Mouse (Mus musculus) midbrain, embryonic 14.5 days (tissue): ENCODE measurements around the gene Olfml2a. TPM values are rescaled to one million over a fixed set of nuclear protein-coding genes. Genes with fewer than 3 reads are reported as not detected.
A peak's percentile ranks its signal among the peaks of the same experiment; 100 is the strongest.

Experiments
- ATAC-seq: fragments of 200-750 bp; cut with Nextera tagmentation; 2 replicates; pipeline ENCODE4 v1.8.0; 2017; ENCODE audit warnings: moderate number of reproducible peaks, moderate library complexity; ENCODE audit not compliant: low FRiP score, low TSS enrichment
- DNase-seq: peaks from one replicate; pipeline ENCODE4 v3.0.0-alpha.2; 2015
- H3K27ac ChIP-seq: fragments of 300-500 bp; sonication (generic); replicated peaks from 2 replicates; pipeline ENCODE4 v1.5.1; 2014; ENCODE audit warnings: mild to moderate bottlenecking, low read depth, low read length, moderate library complexity
- H3K27me3 ChIP-seq: fragments of 300-500 bp; sonication (generic); 2 replicates; pipeline ENCODE4 v1.6.1; 2014; ENCODE audit warnings: low read length, control low read depth, mixed read lengths; ENCODE audit not compliant: control insufficient read depth, insufficient read depth
- H3K36me3 ChIP-seq: fragments of 300-500 bp; sonication (generic); 2 replicates; pipeline ENCODE4 v1.6.1; 2014; ENCODE audit warnings: low read length, control low read depth; ENCODE audit not compliant: control insufficient read depth, insufficient read depth
- H3K4me1 ChIP-seq: fragments of 300-500 bp; sonication (generic); 2 replicates; pipeline ENCODE4 v1.6.1; 2014; ENCODE audit warnings: mild to moderate bottlenecking, antibody characterized with exemption, low read length, control low read depth; ENCODE audit not compliant: control insufficient read depth, insufficient read depth
- H3K4me2 ChIP-seq: fragments of 300-500 bp; sonication (generic); 2 replicates; pipeline ENCODE4 v1.6.1; 2014; ENCODE audit warnings: mild to moderate bottlenecking, low read length, moderate library complexity
- H3K4me3 ChIP-seq: fragments of 300-500 bp; sonication (generic); replicated peaks from 2 replicates; pipeline ENCODE4 v1.5.1; 2014; ENCODE audit warnings: low read depth, low read length
- H3K9ac ChIP-seq: fragments of 300-500 bp; sonication (generic); replicated peaks from 2 replicates; pipeline ENCODE4 v1.6.1; 2014; ENCODE audit warnings: mild to moderate bottlenecking, low read length, moderate library complexity
- H3K9me3 ChIP-seq: fragments of 300-500 bp; sonication (generic); 2 replicates; pipeline ENCODE4 v1.6.1; 2016; ENCODE audit warnings: low read length, control low read depth, mixed read lengths; ENCODE audit not compliant: control insufficient read depth
- WGBS: fragments of 180-500 bp; shearing (Covaris S2); extraction: QIAGEN DNeasy Blood & Tissue Kit; methylation state at CpG from one replicate; pipeline ENCODE4 v1.1.7; 2014; 5-methylcytosine and 5-hydroxymethylcytosine counted together
- polyA plus RNA-seq: library from polyadenylated mRNA; unstranded; fragments of >200 nt; fragmentation: Nextera tagmentation; extraction: Ambion mirVana; gene quantifications from 2 replicates; pipeline ENCODE4 v1.2.1, GENCODE M21; 2014

Olfml2a gene
- polyA plus RNA-seq, 1 experiment from 2014 or later = 2.2 TPM

DNA sequence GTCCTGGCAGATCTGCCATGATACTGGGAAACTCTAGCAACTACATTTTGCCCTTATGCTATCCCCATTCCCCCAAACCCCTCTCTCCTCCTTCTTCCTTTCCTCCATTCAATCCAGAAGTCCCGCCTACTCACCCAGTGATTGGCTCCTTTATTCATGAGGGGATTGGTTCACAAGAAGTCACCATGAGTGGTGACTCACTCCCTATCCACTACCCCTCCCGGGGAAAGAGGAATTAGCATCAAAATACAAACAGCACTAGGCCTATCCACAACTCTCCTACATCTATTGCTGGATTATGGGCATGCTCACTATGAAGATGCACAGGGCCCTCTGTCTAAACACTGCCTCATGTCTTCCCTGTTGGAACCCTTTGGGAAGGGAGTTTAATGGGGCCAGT is 12.2 kb downstream of the Olfml2a start:
- Histone ChIP-seq H3K36me3 (no peaks in the 10 kb centered on the region), H3K4me2 (no peak overlapping the region), H3K4me3 (no peak overlapping the region), H3K9me3 (no peaks in the 10 kb centered on the region), H3K9ac (no peak overlapping the region), H3K27ac (no peak overlapping the region), H3K27me3 (no peaks in the 10 kb centered on the region), H3K4me1 (no peaks in the 10 kb centered on the region)
- 51% methylated on average over 2 of the region's 2 CpGs for WGBS
- DNase-seq = no peak
- no peak for ATAC-seq

DNA sequence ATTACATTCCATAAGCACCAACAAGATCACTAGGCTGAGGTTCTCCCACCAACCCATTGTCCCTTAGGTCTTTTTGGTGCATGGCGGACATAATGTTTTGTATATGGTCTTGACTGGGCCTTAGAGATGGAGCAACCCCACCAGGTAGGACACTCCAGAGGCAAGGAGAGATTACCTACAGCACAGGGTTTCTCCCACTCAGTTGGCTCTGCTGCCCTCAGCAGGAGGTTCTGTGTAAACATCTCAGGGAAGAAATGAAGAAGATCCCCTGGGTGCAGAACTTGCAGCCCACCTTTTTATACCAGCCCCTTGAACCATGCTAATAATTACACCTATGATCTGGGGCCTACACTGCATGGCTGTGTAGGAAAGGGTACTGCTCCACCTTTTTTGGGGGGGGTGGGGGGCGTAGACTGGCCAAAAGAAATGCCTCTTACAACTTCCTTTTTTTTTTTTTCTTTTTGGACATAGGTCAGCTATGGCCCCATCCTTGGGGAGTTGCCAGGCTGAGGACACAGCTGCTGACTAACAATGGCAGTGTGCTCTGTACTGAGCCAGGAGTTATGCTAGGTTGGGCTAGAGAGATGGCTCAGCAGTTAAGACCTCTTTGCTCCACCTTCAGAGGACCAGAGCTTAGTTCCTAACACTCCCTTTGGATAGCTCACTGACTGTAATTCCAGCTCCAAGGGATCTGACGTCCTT is 12.8 kb downstream of the Olfml2a start:
- ATAC-seq = no peak
- no peak for DNase-seq

DNA sequence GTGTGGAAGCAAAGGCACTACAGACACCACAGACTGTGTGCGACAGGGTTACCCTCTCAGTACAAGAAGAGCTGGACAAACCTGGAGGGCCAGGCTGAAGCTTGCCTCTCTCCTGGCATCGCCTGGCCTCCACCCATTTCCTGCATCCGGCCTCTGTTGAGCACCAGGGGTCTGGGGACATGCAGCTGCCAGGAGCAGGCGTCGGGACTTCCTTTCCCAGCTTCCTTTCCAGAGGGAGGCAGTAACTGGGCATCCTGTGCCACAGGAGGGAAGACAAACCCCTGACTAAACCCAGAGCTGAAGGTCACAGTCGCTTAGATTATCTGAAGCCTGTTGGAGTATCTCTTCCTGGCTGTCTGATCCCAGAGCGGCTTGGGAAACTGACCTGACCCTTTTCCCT is 15.8 kb downstream of the Olfml2a start:
- no peak overlapping the region for H3K9ac ChIP-seq
- H3K36me3 ChIP-seq = no peaks in the 10 kb centered on the region
- no peaks in the 10 kb centered on the region for H3K9me3 ChIP-seq
- no peaks in the 10 kb centered on the region for H3K4me1 ChIP-seq
- H3K27me3 ChIP-seq = no peaks in the 10 kb centered on the region
- no peak overlapping the region for H3K27ac ChIP-seq
- no peak overlapping the region for H3K4me2 ChIP-seq
- DNase-seq (no peak), ATAC-seq (no peak)
- WGBS = 79% methylated on average over 7 of the region's 7 CpGs
- H3K4me3 ChIP-seq = no peak overlapping the region

More for the DNA sequence above, 12.8 kb downstream of the Olfml2a start:
- no peak overlapping the region for H3K4me2 ChIP-seq
- no peak overlapping the region for H3K4me3 ChIP-seq
- H3K27ac ChIP-seq = no peak overlapping the region
- 74% methylated on average over 3 of the region's 3 CpGs for whole genome bisulfite sequencing
- H3K4me1 ChIP-seq = no peaks in the 10 kb centered on the region
- no peaks in the 10 kb centered on the region for H3K27me3 ChIP-seq
- H3K9me3 ChIP-seq = no peaks in the 10 kb centered on the region
- H3K36me3 ChIP-seq = no peaks in the 10 kb centered on the region
- H3K9ac ChIP-seq = no peak overlapping the region

DNA sequence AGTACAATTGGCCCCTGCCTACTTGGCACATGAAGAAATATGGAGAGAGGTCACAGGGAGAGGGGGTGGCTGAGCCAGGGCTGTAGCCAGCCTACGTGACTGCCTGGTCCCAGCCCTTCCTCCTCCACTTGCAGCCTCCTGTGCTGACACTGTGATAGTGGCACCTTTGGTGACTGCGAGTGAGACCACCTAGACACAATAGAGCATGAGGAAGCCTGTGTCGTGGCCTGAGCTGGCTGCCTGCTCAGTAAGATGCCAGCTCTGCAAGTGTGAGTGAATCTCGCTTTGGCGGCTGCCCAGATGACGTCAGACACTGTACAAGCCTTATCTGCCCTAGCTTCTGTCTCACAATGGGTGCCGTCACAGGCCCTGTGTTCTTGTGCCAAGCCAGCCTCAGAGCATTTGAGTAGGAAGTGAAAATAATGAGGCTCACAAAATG is 18.5 kb downstream of the Olfml2a start:
- Histone ChIP-seq H3K27ac (no peak overlapping the region), H3K4me2 (no peak overlapping the region), H3K9ac (no peak overlapping the region), H3K4me1 (no peaks in the 10 kb centered on the region), H3K4me3 (no peak overlapping the region), H3K27me3 (no peaks in the 10 kb centered on the region), H3K36me3 (no peaks in the 10 kb centered on the region), H3K9me3 (no peaks in the 10 kb centered on the region)
- WGBS = 71% methylated on average over 7 of the region's 7 CpGs
- peak; percentile 73 for DNase-seq
- ATAC-seq = peak; percentile 60

DNA sequence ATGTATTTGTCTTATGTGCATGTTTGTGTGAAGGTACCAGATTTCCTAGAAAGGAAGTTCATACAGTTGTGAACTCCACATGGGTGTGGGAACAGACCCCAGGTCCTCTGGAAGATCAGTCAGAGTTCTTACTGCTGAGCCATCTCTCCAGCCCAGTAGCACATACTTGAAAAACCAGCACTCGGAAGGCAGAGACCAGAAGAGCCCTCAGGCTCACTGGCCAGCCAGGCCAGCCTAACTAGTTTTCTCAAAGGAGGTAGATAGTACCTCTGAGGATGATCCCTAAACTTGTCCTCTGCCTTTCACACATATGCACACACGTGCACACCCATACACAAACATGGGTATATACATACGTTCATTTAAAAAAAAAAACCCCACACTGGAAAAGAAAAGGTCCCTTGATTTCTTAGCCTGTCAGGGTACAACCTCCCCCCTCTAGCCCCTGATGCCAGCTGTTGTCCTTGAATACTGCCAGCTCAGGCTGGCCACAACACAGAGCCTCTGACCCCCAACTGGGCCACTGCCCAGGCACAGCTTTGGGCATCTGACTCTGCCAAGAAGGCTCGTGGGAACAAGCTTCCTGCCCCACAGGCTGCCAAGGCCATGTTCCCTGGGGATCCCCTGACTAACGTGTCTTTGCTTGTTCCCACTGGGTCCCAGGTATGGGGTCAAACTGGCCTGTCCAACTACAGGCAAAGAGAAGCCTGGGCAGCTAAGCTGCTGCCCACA is 21.5 kb downstream of the Olfml2a start:
- no peak overlapping the region for H3K9ac ChIP-seq
- H3K9me3 ChIP-seq = no peaks in the 10 kb centered on the region
- no peaks in the 10 kb centered on the region for H3K36me3 ChIP-seq
- WGBS = 76% methylated on average over 5 of the region's 5 CpGs
- H3K4me2 ChIP-seq = no peak overlapping the region
- H3K4me3 ChIP-seq = no peak overlapping the region
- no peaks in the 10 kb centered on the region for H3K27me3 ChIP-seq
- H3K4me1 ChIP-seq = no peaks in the 10 kb centered on the region
- ATAC-seq (no peak), DNase-seq (no peak)
- H3K27ac ChIP-seq = no peak overlapping the region

DNA sequence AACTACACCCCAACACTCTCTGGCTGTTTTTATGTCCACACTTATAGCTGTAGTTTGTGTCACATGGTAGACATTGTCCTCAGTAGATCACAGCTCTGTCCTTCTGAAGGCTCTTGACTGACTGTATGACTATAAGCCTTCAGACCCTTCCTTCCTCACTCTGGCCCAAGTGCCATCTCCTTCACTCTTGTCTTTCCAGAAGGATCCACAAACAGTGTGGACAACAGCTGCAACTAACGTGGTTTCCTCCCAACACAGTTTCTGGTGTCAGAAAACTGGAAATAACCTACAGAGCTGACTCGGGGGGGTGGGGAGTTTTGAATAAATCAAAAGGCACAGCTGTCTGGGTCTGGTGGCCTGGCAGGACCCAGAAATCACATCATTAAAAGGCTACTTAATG is 24.3 kb downstream of the Olfml2a start:
- no peaks in the 10 kb centered on the region for H3K9me3 ChIP-seq
- no peak overlapping the region for H3K27ac ChIP-seq
- ATAC-seq = no peak
- no peak overlapping the region for H3K4me2 ChIP-seq
- no peak for DNase-seq
- no peak overlapping the region for H3K4me3 ChIP-seq
- no peak overlapping the region for H3K9ac ChIP-seq
- WGBS = 86% methylated on average over 2 of the region's 2 CpGs
- no peaks in the 10 kb centered on the region for H3K36me3 ChIP-seq
- no peaks in the 10 kb centered on the region for H3K4me1 ChIP-seq
- H3K27me3 ChIP-seq = no peaks in the 10 kb centered on the region

DNA sequence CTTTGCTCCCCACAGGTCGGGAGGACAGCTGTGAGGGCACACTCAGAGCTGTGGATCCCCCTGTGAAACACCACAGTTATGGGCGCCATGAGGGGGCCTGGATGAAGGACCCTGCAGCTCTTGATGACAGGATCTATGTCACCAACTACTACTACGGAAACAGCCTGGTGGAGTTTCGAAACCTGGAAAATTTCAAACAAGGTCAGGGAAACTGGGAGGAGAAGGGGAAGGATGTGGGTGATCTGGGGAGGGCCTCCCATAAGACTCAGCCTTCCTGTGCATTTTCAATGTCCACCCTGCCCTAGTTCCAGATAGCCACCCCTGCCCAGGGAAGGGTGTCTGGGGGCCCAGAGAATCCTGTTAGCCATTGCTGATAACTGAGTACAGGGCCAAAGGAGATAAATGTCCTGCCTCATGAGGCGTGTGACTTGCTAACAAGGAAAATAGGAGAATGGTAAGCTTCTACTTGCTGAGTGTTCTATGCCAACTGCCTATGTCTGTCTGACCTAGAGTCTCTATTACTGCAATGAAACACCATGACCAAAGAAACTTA is 26.0 kb downstream of the Olfml2a start:
- no peak for ATAC-seq
- no peaks in the 10 kb centered on the region for H3K36me3 ChIP-seq
- 90% methylated on average over 5 of the region's 5 CpGs for WGBS

DNA sequence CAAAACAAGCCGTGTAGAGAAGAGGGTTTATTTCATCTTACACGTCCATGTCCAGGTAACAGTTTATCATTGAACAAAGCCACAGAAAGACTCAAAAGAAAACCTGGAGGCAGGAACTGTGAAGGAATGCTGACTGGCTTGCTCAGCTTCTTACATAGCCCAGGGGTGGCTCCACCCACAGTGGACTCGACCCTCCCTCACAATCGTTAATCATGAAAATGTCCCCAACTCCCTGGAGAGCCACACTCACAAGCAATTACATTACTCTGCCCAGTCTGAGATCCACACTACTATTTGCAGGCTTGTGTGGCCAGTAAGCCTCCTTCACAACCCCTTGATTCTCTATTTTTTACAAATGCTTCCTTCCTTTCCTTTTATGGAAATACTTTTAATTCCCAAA is 32.4 kb downstream of the Olfml2a start:
- no peak for DNase-seq
- no peak overlapping the region for H3K4me2 ChIP-seq
- no peaks in the 10 kb centered on the region for H3K27me3 ChIP-seq
- no peaks in the 10 kb centered on the region for H3K36me3 ChIP-seq
- no peak for ATAC-seq
- H3K9ac ChIP-seq = no peak overlapping the region
- H3K9me3 ChIP-seq = no peaks in the 10 kb centered on the region
- 57% methylated on average over 4 of the region's 4 CpGs for WGBS
- no peak overlapping the region for H3K4me3 ChIP-seq
- H3K27ac ChIP-seq = no peak overlapping the region
- H3K4me1 ChIP-seq = no peaks in the 10 kb centered on the region

More for the DNA sequence above, 26.0 kb downstream of the Olfml2a start:
- Histone ChIP-seq H3K9ac (no peak overlapping the region), H3K27ac (no peak overlapping the region), H3K4me1 (no peaks in the 10 kb centered on the region), H3K4me2 (no peak overlapping the region), H3K4me3 (no peak overlapping the region), H3K27me3 (no peaks in the 10 kb centered on the region), H3K9me3 (no peaks in the 10 kb centered on the region)
- DNase-seq = no peak

DNA sequence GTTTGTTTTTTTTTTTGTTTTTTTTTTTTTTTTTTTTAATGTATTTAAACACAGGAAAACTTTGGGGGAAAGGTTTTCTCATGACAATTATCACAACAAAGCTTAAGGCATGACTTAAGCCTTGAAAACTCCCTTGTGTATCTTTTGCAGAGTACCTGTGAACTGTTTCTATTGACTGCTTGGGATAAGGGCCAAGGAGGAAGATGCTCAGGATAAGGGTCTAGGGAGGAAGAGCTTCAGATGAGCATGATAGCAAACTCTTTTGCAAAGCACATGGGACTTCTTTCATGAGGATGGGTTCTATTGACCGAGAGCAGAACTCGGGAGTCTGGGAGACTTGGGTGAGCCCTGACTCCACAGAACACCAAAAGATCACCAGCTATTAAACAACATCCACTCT is 37.9 kb downstream of the Olfml2a start:
- no peaks in the 10 kb centered on the region for H3K9me3 ChIP-seq
- H3K36me3 ChIP-seq = no peaks in the 10 kb centered on the region
- no peak overlapping the region for H3K9ac ChIP-seq
- H3K4me1 ChIP-seq = no peaks in the 10 kb centered on the region
- no peak overlapping the region for H3K27ac ChIP-seq
- ATAC-seq (no peak), DNase-seq (no peak)
- WGBS = 88% methylated on average over 2 of the region's 2 CpGs
- no peak overlapping the region for H3K4me3 ChIP-seq
- H3K27me3 ChIP-seq = no peaks in the 10 kb centered on the region
- H3K4me2 ChIP-seq = no peak overlapping the region
